ENCODE assay signal across 11 mouse cellular contexts in the genomic region with DNA sequence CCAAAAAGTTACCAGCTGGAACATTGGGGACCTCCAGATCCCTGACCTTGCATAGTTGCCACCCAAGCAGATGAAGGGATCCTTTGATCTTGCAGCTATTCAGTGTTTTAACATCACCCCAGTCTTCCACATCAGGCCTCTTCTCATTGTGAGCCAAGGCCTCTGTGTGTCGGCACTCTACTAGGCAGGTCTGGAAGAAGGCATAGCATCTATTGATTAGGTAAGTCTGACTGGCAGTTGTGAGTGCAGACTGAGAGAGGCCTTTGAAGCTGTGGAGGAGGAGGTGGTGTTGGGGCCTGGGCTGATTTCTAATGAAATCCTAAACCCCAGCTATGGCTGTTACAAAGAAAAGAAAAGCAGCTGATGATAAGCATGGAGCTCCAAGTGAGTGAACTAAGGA. TPM values are rescaled to one million over a fixed set of nuclear protein-coding genes. Genes with fewer than 3 reads are reported as not detected.
DNase-seq lines count a peak whose midpoint lies in the region; ATAC-seq and TF ChIP-seq lines count a peak whose summit lies in the region.
"Had no signal": no experiment of that assay in that cellular context is flagged by ENCODE, and none has a peak within 500 bp of the region (broad histone marks: within the 10 kb centered on the region; RNA-seq: fewer than 3 reads in every experiment).

No protein-coding gene starts in this region.

- H3K36me3 ChIP-seq in kidney, embryonic 16.5 days (ENCODE audit: insufficient read depth, low read length): no peaks in the 10 kb centered on the region
- H3K36me3 ChIP-seq in limb, embryonic 11.5 days (ENCODE audit: control insufficient read depth, insufficient read depth, low read length): no peaks in the 10 kb centered on the region
- H3K36me3 ChIP-seq: lung, embryonic 15.5 days had no signal

- peaks cover 22% of the 10 kb centered on the region for H3K4me1 ChIP-seq in kidney, embryonic 16.5 days (ENCODE audit: insufficient read depth, low read length)
- H3K4me1 ChIP-seq in limb, embryonic 11.5 days (ENCODE audit: control insufficient read depth, insufficient read depth, low read length): no peaks in the 10 kb centered on the region; the same call in 1 of the 2 replicates

- H3K4me2 ChIP-seq in kidney, embryonic 16.5 days (replicated peaks; ENCODE audit: low read depth, low read length): peak overlapping the region; percentile 24; the same call in 1 of the 2 replicates
- peak overlapping the region; percentile 15; the same call in 1 of the 2 replicates for H3K4me2 ChIP-seq in limb, embryonic 11.5 days (ENCODE audit: low read depth, severe bottlenecking)
- H3K4me2 ChIP-seq: lung, embryonic 15.5 days had no signal

- H3K9me3 ChIP-seq in kidney, embryonic 16.5 days (ENCODE audit: low read length): no peaks in the 10 kb centered on the region
- no peaks in the 10 kb centered on the region for H3K9me3 ChIP-seq in limb, embryonic 11.5 days (ENCODE audit: control insufficient read depth, low read length)
- H3K9me3 ChIP-seq: lung, embryonic 15.5 days had no signal

- no peak for DNase-seq in kidney, adult 11 months
- peak; percentile 35 for DNase-seq in embryo, embryonic 9.5 days (ENCODE audit: extremely low spot score)
- peak; percentile 60 for DNase-seq in limb, embryonic 11.5 days (ENCODE audit: low spot score)
- DNase-seq in naive thymus-derived CD4-positive, alpha-beta T cell, adult 2 months (ENCODE audit: low read depth): peak; percentile 3
- DNase-seq in layer of hippocampus, adult 2 months (ENCODE audit: low spot score in 2 of 2): no peak
- DNase-seq in layer of hippocampus, postnatal 36 days: no peak
- DNase-seq in layer of hippocampus, adult 8-10 months (ENCODE audit: low spot score in 2 of 2): no peak
- DNase-seq: cerebellum, adult 11 months; gastrocnemius, postnatal 14 days had no signal

- ATAC-seq in kidney, embryonic 16.5 days (ENCODE audit: low FRiP score, low TSS enrichment): peak; percentile 65; the same call in 1 of the 2 replicates
- 0 out of 2 replicates have a peak, but pooled peaks have one; percentile 51 for ATAC-seq in limb, embryonic 11.5 days (ENCODE audit: insufficient number of reproducible peaks, low FRiP score, low TSS enrichment, low read depth)

- 13% methylated on average over 1 of the region's 1 CpGs for WGBS in kidney, embryonic 16.5 days
- 8% methylated on average over 1 of the region's 1 CpGs for WGBS in limb, embryonic 11.5 days

- H3K27me3 ChIP-seq in kidney, embryonic 16.5 days (ENCODE audit: insufficient read depth, low read length): no peaks in the 10 kb centered on the region
- no peaks in the 10 kb centered on the region for H3K27me3 ChIP-seq in limb, embryonic 11.5 days (ENCODE audit: control insufficient read depth, insufficient read depth, low read length)
- H3K27me3 ChIP-seq: lung, embryonic 15.5 days had no signal

- TF ChIP-seq CTCF in layer of hippocampus, adult 2 months (conservative IDR thresholded peaks at IDR 0.05): no peak

- H3K9ac ChIP-seq in kidney, embryonic 16.5 days (replicated peaks; ENCODE audit: low read length): peak overlapping the region; percentile 22; the same call in 1 of the 2 replicates
- H3K9ac ChIP-seq in limb, embryonic 11.5 days (ENCODE audit: low read length): no peak overlapping the region
- H3K9ac ChIP-seq: lung, embryonic 15.5 days had no signal

- peak overlapping the region; percentile 6; the same call in 1 of the 2 replicates for H3K4me3 ChIP-seq in kidney, embryonic 16.5 days (ENCODE audit: low read length)
- H3K4me3 ChIP-seq in limb, embryonic 11.5 days (ENCODE audit: low read depth, low read length): no peak overlapping the region; the same call in 1 of the 2 replicates
- no peak overlapping the region for H3K4me3 ChIP-seq in layer of hippocampus, adult 2 months
- H3K4me3 ChIP-seq: lung, embryonic 15.5 days had no signal

- H3K27ac ChIP-seq in kidney, embryonic 16.5 days (ENCODE audit: low read length): peak overlapping the region; percentile 63
- peak overlapping the region; percentile 48 for H3K27ac ChIP-seq in limb, embryonic 11.5 days (replicated peaks; ENCODE audit: low read depth, low read length)
- no peak overlapping the region for H3K27ac ChIP-seq in layer of hippocampus, adult 2 months
- H3K27ac ChIP-seq: lung, embryonic 15.5 days had no signal

RNA-seq across cellular contexts. Expression of a gene that starts 8.0 kb away (rescaled TPM):
- polyA plus RNA-seq in kidney, embryonic 16.5 days (2015; fragmentation: Nextera tagmentation; extraction: Ambion mirVana): 30.4 and 32.6 TPM in 2 replicates
- polyA plus RNA-seq in limb, embryonic 11.5 days (2014; fragmentation: Nextera tagmentation; extraction: Ambion mirVana): 64.9 and 70.7 TPM in 2 replicates
- 1 to 10 TPM; 4.6 to 7.9 TPM for total RNA-seq in layer of hippocampus, adult 2 months (2021)
- 1 to 10 TPM; 6.2 to 9.0 TPM for total RNA-seq in layer of hippocampus, postnatal 36 days (2021)
- 1 to 10 TPM; 6.6 to 7.9 (median 7.3) TPM for total RNA-seq in layer of hippocampus, adult 8-10 months (2022)

RNA-seq across cellular contexts. Expression of a gene that starts 10.1 kb away (rescaled TPM):
- 14.4 and 15.1 TPM in 2 replicates for polyA plus RNA-seq in kidney, embryonic 16.5 days (2015; fragmentation: Nextera tagmentation; extraction: Ambion mirVana)
- polyA plus RNA-seq in limb, embryonic 11.5 days (2014; fragmentation: Nextera tagmentation; extraction: Ambion mirVana): 20.9 and 26.2 TPM in 2 replicates
- total RNA-seq in layer of hippocampus, adult 2 months (2021): 10 to 100 TPM; 32.4 to 37.4 TPM
- total RNA-seq in layer of hippocampus, postnatal 36 days (2021): 10 to 100 TPM; 38.3 to 46.2 TPM
- 10 to 100 TPM; 26.5 to 45.6 (median 42.1) TPM for total RNA-seq in layer of hippocampus, adult 8-10 months (2022)

Comparison
In these comparisons a context has a peak if more than half of its experiments do, and no peak if none do; other contexts are left out.
1. DNase-seq: peak in embryo, embryonic 9.5 days (single experiment), limb, embryonic 11.5 days (single experiment) and naive thymus-derived CD4-positive, alpha-beta T cell, adult 2 months (single experiment); none in kidney, adult 11 months (single experiment), layer of hippocampus, adult 2 months (0 of 2), layer of hippocampus, postnatal 36 days (0 of 2) and layer of hippocampus, adult 8-10 months (0 of 2).